Mouse (Mus musculus) bone marrow macrophage, adult 2 months (primary cell): ENCODE results near the gene Msmb. TPM values are rescaled to one million over a fixed set of nuclear protein-coding genes. Genes with fewer than 3 reads are reported as not detected.
"Not testable (repeated sequence)": the region's sequence is repeated elsewhere in the genome, so short reads cannot be mapped to it uniquely, and the experiment has no call there.

ENCODE experiments used
- H3K27ac ChIP-seq: 2 replicates; pipeline ENCODE4 v1.5.1; 2012; ENCODE audit warnings: low read depth, low read length; ENCODE audit not compliant: insufficient read depth
- H3K4me1 ChIP-seq: 2 replicates; pipeline ENCODE4 v1.6.1; 2012; ENCODE audit warnings: low read length; ENCODE audit not compliant: control insufficient read depth, insufficient read depth
- H3K4me3 ChIP-seq: 2 replicates; pipeline ENCODE4 v1.5.1; 2012; ENCODE audit warnings: mild to moderate bottlenecking, low read length, moderate library complexity; ENCODE audit not compliant: insufficient read depth
- CTCF ChIP-seq: IDR thresholded peaks from 2 replicates; pipeline ENCODE4 v1.5.1; 2012; ENCODE audit warnings: low read depth, mild to moderate bottlenecking, low read length, moderate library complexity
- POLR2A ChIP-seq: IDR thresholded peaks from 2 replicates; pipeline ENCODE4 v1.6.1; 2012; ENCODE audit warnings: mild to moderate bottlenecking, low read depth, low read length, borderline replicate concordance
- polyA plus RNA-seq: library from polyadenylated mRNA; stranded (reverse); fragments of >200 nt; gene quantifications from 2 replicates; pipeline ENCODE4 v1.2.4, GENCODE M21; 2012; ENCODE audit not compliant: missing spikeins, insufficient read depth, insufficient read length

The Msmb gene
- polyA plus RNA-seq: not detected in 2 replicates

DNA sequence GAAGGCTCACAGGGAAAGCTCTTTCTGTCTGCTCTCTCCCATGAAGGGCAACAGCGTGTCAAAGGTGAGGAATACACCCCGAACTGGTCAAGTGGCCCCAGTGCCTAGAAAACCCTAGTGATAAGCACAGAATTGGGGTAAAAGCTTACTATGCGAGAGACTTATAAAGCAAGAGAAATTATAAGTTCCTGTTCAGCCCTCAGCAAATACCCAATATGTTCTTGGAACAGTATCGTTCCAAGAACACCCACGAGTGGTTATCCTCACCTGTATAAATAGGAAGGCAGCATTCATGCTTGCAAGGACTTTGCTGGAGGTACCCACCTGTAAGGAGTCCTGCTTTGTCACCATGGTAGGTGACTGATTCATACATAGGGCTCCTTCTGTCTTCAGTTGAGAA is at the start of gene Msmb:
Gene Msmb, plus strand, starts transcription at position 301 of the 400 bp plus-strand sequence.
- Histone ChIP-seq H3K4me1 (no peaks in the 10 kb centered on the region), H3K4me3 (no peak within 1 kb of the TSS)
- no peak for TF ChIP-seq CTCF
- no peak for TF ChIP-seq POLR2A

DNA sequence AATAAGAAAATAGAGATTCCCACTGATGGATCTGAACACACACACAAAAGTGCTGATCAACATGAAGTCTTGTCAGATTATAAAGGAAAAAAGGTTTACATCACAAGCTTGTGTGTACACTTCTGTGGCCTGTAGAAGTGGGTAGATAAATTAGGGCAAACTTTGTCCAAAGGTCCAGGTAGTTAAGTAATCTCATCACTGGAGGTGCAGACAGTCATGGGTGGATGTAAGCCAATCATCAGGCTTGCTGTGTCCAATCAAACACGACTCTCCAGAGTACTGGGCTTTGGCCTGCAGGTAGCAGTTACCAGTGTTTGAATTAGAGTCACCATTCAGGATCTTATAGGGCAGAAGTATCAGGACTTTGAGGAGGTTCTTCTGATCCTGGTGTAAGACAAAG is 48.8 kb upstream of the Msmb start:
- Histone ChIP-seq H3K27ac (no peak overlapping the region), H3K4me3 (no peak overlapping the region), H3K4me1 (peaks cover 10% of the 10 kb centered on the region; the same call in 1 of the 2 replicates)
- TF ChIP-seq CTCF (no peak), POLR2A (no peak)

More for the DNA sequence above, at the start of gene Msmb:
- H3K27ac ChIP-seq: no peak within 1 kb of the TSS

DNA sequence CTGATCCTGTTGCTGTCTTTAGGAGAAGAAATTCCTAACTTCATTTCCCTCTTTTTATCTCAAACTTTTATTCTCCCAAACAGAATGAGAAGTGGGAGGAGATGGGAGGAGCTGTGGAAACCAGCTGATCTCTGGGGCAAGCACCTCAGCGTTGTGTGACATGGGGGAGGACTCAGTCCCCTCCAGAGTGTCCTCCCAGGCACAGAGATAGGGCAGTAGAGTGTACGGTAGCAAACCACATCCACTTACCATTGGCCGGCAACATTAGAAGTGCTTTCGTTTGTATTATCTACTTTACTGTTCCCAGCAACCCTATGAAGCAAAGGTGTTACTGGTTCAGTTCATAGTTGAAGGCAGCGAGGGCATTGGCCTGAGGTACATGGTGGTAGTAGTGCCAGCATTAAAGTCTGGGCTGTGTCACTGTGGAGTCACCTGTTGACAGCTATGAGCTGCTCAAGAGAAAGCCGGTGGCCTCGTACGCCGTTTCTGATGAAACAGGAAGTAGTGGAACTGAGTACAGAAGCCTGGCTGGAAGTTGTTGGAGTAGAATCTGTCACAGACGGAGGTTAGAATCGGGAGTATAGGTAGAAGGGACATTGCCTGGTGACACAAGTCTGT is 48.2 kb upstream of the Msmb start:
- no peak for TF ChIP-seq CTCF
- no peak for TF ChIP-seq POLR2A
- H3K4me1 ChIP-seq: peaks cover 10% of the 10 kb centered on the region; the same call in 1 of the 2 replicates
- H3K4me3 ChIP-seq: peak overlapping the region; percentile 3; the same call in 1 of the 2 replicates
- H3K27ac ChIP-seq: no peak overlapping the region

DNA sequence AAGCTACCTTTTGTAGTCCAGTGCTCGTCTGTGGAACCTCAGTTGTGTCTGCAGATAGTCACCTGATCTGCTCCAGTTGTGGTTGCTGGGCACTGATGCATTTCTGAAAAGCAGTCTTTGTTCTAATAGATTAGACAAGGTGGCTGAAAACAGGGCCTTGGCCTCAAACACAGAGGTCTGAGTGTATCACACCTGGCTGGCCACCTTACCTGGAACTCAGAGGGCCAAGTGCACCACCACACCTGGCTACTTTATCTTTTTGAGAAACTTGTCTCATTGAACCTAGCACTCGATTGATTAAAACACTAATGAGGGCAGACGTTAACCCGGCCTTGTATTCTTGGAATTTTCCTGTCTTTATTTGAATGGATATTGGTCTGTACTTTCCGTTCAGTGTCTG is 46.2 kb upstream of the Msmb start:
- no peak for TF ChIP-seq CTCF
- no peak for TF ChIP-seq POLR2A
- H3K27ac ChIP-seq: no peak overlapping the region
- H3K4me3 ChIP-seq: no peak overlapping the region
- H3K4me1 ChIP-seq: peaks cover 6% of the 10 kb centered on the region; the same call in 1 of the 2 replicates

DNA sequence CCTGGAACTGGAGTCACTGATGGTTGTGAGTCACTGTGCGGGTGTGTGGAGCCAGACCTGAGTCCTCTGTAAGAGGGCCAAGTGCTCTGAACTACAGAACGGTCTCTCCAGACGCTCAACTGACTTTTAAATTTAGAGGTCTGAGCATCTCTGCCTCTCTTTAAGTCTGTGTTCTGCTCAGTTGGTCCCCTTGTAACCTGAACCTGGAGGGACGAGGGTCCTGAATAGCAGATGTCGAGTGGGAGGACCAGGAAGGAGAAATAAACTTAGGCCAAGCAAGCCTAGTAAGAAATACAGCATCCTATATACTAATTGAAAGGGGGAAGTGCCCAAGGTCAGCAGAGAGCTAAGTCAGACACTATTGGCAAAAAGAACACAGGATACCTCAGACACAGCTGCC is 45.1 kb upstream of the Msmb start:
- no peak overlapping the region for H3K4me3 ChIP-seq
- H3K4me1 ChIP-seq: peaks cover 6% of the 10 kb centered on the region; the same call in 1 of the 2 replicates
- no peak for TF ChIP-seq CTCF
- no peak for TF ChIP-seq POLR2A
- H3K27ac ChIP-seq: no peak overlapping the region

DNA sequence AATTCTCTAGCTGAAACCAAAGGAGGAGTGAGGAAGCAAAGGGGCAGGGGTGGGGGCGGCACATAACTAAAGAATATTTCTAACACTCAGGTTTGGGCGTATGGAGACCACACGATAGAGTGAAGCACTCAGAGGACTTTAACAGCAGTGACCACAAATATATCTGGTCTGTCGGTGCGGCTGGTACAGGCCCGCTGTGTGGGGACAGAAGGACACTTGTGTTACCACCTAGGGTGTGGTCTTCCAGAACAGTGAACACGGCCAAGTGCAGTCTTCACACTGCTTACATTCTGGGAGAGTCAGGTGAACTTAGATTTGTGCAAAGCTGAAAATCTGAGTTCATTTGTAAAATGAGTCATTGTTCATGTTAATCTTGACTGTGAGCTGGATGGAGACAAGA is 44.1 kb upstream of the Msmb start:
- H3K4me1 ChIP-seq: peaks cover 6% of the 10 kb centered on the region; the same call in 1 of the 2 replicates
- no peak for TF ChIP-seq POLR2A
- TF ChIP-seq CTCF: no peak
- no peak overlapping the region for H3K27ac ChIP-seq
- H3K4me3 ChIP-seq: no peak overlapping the region

DNA sequence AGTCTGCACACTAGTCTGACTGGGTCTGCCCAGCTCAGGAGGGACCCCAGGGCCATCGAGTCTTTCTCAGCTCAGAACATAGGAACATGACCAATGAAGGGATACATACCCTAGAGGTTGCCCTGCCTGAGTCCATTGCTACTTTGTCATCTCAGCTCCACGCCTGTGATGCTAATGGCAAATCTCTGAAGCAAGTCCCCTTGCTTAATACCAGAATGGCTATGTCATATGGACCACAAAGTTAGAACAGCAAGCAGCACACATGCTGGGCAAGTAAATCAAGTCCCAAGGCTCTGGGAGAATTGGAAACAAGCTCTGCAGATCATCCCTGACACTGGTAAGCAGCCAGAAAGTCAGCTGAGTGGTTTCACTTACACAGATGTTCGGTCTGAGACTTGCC is 42.9 kb upstream of the Msmb start:
- Histone ChIP-seq H3K4me1 (0 out of 2 replicates have a peak, but pooled peaks cover under 1% of the 10 kb centered on the region), H3K27ac (no peak overlapping the region), H3K4me3 (no peak overlapping the region)
- no peak for TF ChIP-seq POLR2A

DNA sequence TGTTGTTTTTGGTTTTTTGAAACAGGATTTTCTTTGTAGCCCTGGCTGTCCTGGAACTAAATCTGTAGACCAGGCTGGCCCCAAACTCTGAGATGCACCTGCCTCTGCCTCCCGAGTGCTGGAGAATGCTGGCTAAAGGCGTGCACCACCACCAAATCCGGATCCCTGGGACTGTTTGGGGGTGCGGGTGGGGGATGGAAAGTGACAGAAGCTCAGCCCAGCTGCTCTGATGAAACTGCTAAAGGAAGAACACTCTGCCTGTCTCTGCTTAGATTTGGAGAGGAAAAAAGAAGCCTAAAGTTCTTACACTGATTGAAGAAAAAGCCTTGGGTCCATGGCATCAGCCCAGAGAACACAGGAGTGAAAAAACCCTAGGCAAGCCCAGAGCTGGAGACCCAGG is 38.3 kb upstream of the Msmb start:
- H3K27ac ChIP-seq: no peak overlapping the region
- no peak overlapping the region for H3K4me3 ChIP-seq
- no peak for TF ChIP-seq CTCF
- TF ChIP-seq POLR2A: no peak
- no peaks in the 10 kb centered on the region for H3K4me1 ChIP-seq

DNA sequence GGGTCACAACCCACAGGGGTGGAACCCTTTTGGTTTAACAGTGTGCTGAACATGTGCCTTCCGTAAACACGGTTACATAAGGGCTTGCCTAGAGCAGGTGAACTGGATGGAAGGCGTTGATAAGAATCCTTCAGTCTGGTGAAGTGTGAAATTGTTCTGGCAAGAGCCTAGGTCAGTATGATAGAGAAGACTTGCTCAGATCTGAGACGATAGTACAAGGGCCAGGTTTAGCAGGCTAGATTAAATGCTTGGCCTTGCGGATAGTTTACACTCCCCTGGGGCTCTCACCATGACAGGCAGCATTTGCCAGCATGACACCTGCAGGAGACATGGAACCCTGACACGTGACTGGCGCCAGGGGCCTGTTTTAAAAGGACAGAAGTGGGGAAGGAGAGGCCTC is 36.2 kb upstream of the Msmb start:
- TF ChIP-seq CTCF (no peak), POLR2A (no peak)
- Histone ChIP-seq H3K4me1 (no peaks in the 10 kb centered on the region), H3K4me3 (no peak overlapping the region), H3K27ac (no peak overlapping the region)

DNA sequence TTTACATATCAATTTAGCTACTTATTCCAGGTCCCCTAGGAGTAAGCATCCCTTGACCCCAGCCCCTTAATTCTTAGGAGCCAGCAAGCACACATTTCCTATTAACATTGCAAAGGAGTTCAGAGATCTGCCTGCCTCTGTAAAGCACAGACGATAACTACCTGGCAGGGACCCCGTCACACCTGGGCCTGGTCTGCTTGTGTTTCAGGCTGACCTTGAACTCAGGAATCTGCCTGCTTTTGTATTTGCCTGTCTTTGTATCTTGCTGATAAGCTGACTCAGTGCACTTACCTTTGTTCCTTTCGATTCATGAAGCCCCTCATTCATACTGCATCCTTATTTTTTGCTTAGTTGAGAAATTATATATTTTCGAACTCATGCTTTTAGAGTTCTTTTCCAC is 34.9 kb upstream of the Msmb start:
- H3K4me3 ChIP-seq: no peak overlapping the region
- no peaks in the 10 kb centered on the region for H3K4me1 ChIP-seq
- no peak overlapping the region for H3K27ac ChIP-seq
- TF ChIP-seq CTCF: no peak

DNA sequence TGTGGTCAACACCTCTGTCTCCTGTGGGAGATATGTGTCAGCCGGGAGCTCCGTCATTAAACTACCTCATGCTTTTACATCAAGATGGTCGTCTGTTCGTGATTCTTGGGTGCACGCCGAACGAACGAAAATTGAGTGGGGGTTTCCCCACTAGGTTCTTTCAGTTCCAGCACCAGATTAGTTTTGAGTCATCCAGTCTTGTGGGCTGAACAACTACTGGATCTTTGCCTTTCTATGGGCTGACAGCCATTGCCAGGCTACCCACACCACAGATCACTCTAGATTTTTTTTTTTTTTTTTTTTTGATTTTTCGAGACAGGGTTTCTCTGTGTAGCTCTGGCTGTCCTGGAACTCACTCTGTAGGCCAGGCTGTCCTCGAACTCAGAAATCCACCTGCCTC is 29.7 kb upstream of the Msmb start:
- not testable (repeated sequence) for H3K27ac ChIP-seq, H3K4me1 ChIP-seq, H3K4me3 ChIP-seq
